Mouse (Mus musculus) v-Abl transformed pro-B cells (cell line): ENCODE data around the gene Scarb2.

ENCODE experiments used
- in situ Hi-C, 2 experiments: fragments of 400-800 bp; cut with MboI; formaldehyde crosslinking; loops; one replicate each; pipeline ENCODE4 v1.15.1; 2025; ENCODE audit not compliant: unreplicated experiment in 2 of 2

Gene Scarb2

GRCm38 (mm10) chr5:92498225-92498624 lies 8.4 kb downstream of the Scarb2 start:
- in situ Hi-C loops = no loop called here

GRCm38 (mm10) chr5:92495771-92496409 lies 10.7 kb downstream of the Scarb2 start:
- in situ Hi-C loops = no loop called here

DNA sequence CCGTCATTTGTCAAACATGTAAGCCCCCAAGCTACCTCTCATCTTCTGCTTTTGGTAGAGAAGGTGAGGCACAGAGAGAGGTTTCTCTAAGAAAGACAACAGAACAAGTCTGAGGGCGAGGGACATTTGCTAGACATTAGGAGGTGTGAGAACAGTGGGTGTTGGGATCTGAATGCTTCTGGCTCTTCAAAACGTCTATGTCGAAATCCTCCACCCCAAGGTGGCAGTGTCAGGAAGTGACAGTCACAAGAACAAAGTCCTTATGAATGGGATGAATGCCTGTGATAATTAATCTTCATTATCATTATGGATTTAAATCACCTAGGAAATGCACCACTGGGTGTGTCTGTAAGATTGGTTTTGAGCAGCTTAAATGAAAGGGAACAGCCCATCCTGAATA lies 11.3 kb downstream of the Scarb2 start:
- in situ Hi-C loops = no loop called here

DNA sequence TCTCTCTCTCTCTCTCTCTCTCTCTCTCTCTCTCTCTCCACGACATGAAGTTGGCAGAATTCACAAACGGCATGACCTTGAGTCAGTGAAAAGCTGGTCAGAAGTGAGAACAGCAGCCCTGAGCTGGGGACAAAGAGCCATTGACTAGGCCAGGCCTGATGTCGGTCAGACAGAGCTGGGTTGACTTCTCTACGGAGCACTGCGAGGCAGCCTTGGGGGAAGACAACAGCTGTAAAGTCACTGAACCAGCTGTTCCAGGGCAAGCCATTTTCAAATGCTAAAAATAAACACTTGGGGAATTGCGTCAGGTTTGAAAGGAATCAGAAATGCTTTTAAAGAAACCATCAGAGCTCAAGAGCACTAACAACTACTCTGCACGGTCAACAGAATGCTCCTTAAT lies 13.2 kb downstream of the Scarb2 start:
- in situ Hi-C loops = no loop called here

DNA sequence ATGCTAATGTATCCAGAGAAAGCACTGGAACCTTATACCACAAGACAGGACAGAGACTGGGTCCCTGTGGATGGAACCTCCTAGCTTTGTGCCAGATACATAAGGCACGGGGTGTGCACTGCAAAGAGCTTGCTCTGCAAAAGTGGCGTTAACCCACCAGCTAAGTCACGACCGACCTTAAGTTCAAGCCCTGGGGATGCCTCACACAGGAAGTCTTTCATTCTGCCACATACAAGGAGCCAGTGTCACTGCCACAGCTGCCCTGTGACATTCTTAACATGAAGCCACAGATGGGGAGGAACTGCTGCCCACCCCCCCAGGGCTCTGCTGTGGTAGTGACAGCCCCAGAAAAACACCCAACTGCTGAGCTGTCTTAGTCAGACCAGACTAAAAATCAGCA lies 15.9 kb downstream of the Scarb2 start:
- in situ Hi-C loops = no loop called here

- in situ Hi-C loops = no loop called here
Observed at GRCm38 (mm10) chr5:92490304-92490703, 16.3 kb downstream of the Scarb2 start.

DNA sequence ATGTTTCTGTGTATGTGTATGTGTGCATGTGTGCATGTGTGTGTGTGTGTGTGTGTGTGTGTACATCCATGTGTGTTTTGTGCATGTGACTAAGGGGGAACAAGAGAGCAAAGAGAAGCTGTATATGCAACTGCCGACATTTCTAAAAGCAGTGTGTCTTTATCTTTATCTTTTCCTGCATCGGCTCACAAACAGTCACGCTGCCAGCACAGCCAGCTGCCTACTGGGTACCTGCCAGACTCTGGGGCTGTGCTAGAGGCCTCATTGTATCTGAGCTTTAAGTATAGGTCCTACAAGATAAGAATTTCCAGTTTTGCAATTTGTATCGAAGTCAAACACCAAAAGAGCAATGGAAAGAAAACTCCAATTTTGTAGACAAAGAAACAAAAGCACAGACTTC lies 17.1 kb downstream of the Scarb2 start:
- in situ Hi-C loops = no loop called here

DNA sequence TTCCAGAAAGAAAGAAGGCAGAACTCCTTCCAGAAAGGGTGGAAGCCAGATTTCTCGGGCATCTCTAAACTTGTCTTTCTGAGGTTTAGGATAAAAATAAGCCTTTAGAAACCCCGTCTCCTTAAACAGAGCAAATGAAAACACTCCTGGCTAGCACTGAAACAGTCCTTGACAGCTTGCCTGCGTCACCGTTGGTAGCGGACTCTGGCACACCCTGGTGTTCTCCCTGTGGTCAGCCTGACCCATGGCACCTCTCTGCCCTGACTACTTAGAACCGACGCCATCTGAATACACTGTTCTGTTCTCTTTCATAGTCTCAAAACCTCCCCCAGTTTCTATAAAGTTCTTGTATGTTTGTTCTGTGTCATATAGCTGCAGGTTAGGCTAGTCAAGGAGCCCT lies 17.7 kb downstream of the Scarb2 start:
- in situ Hi-C loops = no loop called here

GRCm38 (mm10) chr5:92488408-92488807 lies 18.2 kb downstream of the Scarb2 start:
- in situ Hi-C loops = no loop called here

DNA sequence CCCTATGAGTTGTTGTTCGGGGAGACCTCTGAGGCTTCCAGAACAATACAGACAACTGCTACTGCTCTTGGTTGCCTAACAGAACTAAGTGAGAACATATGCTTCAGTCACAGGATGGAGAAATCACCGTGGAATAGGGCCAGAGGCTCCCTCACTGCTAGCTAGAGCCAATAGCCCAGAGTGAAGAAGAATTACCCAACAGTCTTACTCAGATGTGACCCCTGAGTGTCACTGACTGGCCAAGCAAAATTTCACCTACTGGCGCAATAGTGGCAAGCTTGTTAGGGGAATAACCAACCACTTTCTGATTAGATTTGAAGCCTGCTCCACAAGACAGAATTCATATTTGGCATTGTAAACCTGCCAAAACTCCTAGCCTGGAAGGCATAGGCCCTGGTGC lies 19.9 kb downstream of the Scarb2 start:
- in situ Hi-C loops = no loop called here

GRCm38 (mm10) chr5:92484880-92485279 lies 21.8 kb downstream of the Scarb2 start:
- in situ Hi-C loops = no loop called here

DNA sequence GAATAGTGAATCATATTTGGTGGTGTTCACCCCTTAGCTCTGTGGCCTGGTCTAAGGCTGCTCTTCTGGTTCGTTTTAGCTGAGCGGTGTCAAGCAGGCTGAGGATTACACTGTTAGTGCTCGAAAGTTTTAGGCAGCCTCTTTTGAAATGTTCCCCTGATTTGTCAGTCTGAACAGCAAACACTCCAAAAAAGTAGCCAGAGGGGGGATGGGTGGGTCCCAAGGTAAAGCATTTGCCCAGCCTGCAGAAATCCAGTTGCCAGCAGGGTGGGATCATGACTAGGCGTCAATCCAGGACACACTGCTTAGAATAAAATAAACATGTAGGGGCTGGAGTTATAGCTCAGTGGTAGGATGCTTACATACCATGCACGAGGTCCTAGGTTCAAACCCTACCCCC lies 33.8 kb downstream of the Scarb2 start:
- in situ Hi-C loops = no loop called here

DNA sequence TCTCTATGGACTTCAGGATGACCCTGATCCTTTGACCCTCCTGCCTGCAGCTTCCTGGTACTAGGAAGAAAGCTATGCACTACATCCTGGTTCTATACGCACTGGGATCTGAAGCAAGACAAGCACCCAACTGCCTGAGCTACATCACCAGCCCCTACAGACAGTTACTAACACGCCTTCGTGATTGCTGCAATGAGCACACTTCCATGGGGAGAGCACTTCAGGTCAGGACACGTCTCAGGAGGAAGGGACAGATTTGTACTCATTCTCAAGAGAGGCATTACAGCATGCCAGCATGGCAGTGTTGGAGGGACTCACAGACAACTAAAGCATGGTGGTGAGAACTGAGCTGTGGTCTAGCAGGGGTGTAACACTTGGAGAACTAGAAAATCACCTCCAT lies 35.1 kb downstream of the Scarb2 start:
- in situ Hi-C loops = no loop called here

DNA sequence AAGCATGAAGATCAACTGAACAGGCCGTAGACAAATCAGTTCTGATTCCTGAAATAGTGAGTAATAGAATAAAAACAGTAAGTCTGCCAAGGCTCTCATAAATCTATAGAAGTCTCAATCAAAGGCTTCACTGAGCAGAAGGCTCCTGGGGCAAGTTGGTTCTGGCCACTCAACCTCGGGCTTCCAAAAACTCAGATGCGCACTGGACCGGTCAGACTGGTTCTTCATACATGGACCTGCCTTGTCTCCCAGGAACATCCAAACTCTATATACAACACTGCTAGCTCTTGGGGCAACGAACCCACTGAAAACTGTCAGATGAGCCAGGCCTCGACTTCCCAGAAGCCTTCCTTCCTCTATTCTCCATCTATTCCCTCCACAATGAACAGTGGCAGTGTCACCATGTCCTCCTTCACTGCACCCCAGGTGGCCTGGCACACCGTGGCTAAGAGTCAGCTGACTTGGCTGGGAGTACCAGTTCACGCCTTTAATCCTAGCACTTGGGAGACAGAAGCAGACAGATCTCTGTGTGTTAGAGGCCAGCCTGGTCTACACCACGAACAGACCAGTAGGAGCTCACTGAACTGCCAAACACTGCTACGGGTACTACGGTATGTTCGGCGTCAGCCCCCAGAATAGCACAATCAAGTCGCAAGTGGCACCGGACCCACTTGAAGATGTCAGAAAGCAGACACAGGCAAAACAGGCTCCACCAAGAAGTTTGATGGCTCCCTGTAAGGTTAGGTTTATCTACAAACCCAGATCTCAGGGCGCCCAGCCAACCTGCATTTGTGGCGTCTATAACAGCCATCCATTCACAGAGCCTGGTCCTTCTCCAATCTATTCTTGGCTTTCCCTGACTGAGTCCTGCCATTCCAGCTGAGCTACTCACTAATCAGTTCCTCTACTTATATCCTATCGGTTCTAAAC lies 37.2 kb downstream of the Scarb2 start:
- in situ Hi-C loops = loop anchor here (10.0 kb wide), 2 partner anchors 185 to 485 kb away; no protein-coding TSS in a partner anchor

- in situ Hi-C loops = loop anchor here (10.0 kb wide), 2 partner anchors 187 to 487 kb away; no protein-coding TSS in a partner anchor
Observed at GRCm38 (mm10) chr5:92468234-92468633, 38.4 kb downstream of the Scarb2 start.

- in situ Hi-C loops = loop anchor here (10.0 kb wide), 2 partner anchors 188 to 488 kb away; no protein-coding TSS in a partner anchor
Observed at GRCm38 (mm10) chr5:92467102-92467766, 39.4 kb downstream of the Scarb2 start.

DNA sequence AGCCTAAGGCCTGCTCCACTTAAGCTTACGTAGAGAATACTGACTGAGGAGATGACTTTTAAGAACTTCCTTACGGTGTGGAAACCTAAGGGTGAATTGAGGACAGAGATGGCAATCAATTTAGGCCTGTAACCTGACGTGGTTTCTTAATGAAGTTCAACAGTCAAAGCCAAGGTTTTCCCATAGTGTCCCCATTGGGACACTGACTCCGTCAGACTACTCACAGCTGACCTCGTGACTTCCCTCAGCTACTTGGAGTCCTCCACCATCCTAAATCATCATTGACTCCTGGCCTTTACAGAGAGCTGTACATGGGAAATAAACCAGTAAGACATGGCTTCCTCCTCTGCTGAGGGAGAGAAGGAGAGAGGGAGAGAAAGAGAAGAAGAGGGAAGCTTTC lies 41.1 kb downstream of the Scarb2 start:
- in situ Hi-C loops = loop anchor here (10.0 kb wide), 2 partner anchors 189 to 489 kb away; no protein-coding TSS in a partner anchor

- in situ Hi-C loops = loop anchor here (5.0 to 10.0 kb wide), 5 partner anchors 91 to 493 kb away; no protein-coding TSS in a partner anchor
Observed at GRCm38 (mm10) chr5:92461321-92461720, 45.3 kb downstream of the Scarb2 start.

DNA sequence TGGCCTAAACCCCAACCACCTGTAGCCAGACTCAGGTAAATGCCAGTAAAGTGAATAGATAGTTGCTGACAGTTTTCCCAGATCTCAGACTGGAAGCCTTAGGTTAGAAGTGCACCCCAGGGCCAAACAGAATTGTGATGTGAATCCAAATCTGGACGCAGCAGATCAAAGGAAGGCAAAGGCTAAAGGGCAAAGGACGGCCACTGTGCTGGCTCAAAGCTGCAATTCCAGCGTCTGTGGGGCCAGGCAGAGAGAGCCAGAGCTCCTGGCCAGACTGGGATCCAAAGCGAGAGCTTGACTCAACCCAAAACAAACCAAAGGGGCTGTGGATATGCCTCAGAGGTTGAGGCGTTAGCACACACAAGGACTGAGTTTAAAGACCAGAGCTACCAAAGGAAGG lies 47.9 kb downstream of the Scarb2 start:
- in situ Hi-C loops = no loop called here

- in situ Hi-C loops = no loop called here
Observed at GRCm38 (mm10) chr5:92457410-92457809, 49.2 kb downstream of the Scarb2 start.

DNA sequence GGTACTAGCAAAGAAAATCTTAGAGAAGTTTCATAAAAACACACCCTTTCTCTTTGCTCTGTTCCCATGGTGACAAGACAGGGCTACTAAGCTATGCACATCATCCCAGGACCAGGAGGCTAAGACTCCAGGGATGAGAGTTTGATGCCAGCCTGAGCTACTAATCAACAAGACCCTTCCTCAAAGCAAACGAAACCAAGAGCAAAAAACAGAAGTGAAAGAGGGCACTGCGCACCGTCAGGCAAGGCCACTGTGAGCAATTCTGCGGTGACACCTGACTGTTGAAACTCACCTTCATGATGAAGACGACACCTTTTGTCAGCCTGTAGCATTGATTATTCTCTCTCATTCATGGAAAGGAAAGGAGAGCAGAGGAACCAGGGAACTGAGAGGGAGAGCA lies 53.8 kb downstream of the Scarb2 start:
- in situ Hi-C loops = no loop called here
